Mouse (Mus musculus) right cerebral cortex, adult 18-20 months (tissue): ENCODE data around the gene Tmem108.
"Not testable (repeated sequence)": the region's sequence is repeated elsewhere in the genome, so short reads cannot be mapped to it uniquely, and the experiment has no call there.

Experiments
- DNase-seq: peaks from one replicate; pipeline ENCODE4 v3.0.0; 2022; ENCODE audit warnings: mixed read lengths

Tmem108 gene

GRCm38 (mm10) chr9:103677811-103678210 is 83.8 kb downstream of the Tmem108 start:
- DNase-seq: no peak

- no peak for DNase-seq
Observed at GRCm38 (mm10) chr9:103675721-103676480, 85.7 kb downstream of the Tmem108 start.

GRCm38 (mm10) chr9:103672881-103673280 is 88.8 kb downstream of the Tmem108 start:
- no peak for DNase-seq

GRCm38 (mm10) chr9:103670592-103671113 is 91.0 kb downstream of the Tmem108 start:
- DNase-seq: not testable (repeated sequence)

- no peak for DNase-seq
Observed at GRCm38 (mm10) chr9:103668830-103669229, 92.8 kb downstream of the Tmem108 start.

GRCm38 (mm10) chr9:103665817-103666216 is 95.8 kb downstream of the Tmem108 start:
- DNase-seq: no peak

- no peak for DNase-seq
Observed at GRCm38 (mm10) chr9:103664151-103664550, 97.5 kb downstream of the Tmem108 start.

- peak; percentile 32 for DNase-seq
Observed at GRCm38 (mm10) chr9:103661873-103662272, 99.8 kb downstream of the Tmem108 start.

GRCm38 (mm10) chr9:103657981-103658380 is 103.7 kb downstream of the Tmem108 start:
- DNase-seq: no peak

GRCm38 (mm10) chr9:103657183-103657975 is 104.3 kb downstream of the Tmem108 start:
- DNase-seq: peak; percentile 26

GRCm38 (mm10) chr9:103653995-103654587 is 107.5 kb downstream of the Tmem108 start:
- DNase-seq: no peak

GRCm38 (mm10) chr9:103652127-103652882 is 109.3 kb downstream of the Tmem108 start:
- DNase-seq: no peak

- DNase-seq: no peak
Observed at GRCm38 (mm10) chr9:103646605-103647004, 115.0 kb downstream of the Tmem108 start.

- DNase-seq: no peak
Observed at GRCm38 (mm10) chr9:103645724-103646123, 115.9 kb downstream of the Tmem108 start.

- DNase-seq: no peak
Observed at GRCm38 (mm10) chr9:103642300-103642699, 119.3 kb downstream of the Tmem108 start.

GRCm38 (mm10) chr9:103641340-103641739 is 120.3 kb downstream of the Tmem108 start:
- DNase-seq: no peak

- DNase-seq: no peak
Observed at GRCm38 (mm10) chr9:103639413-103639812, 122.2 kb downstream of the Tmem108 start.

- no peak for DNase-seq
Observed at GRCm38 (mm10) chr9:103637451-103637850, 124.2 kb downstream of the Tmem108 start.

GRCm38 (mm10) chr9:103636847-103637246 is 124.8 kb downstream of the Tmem108 start:
- no peak for DNase-seq

- DNase-seq: no peak
Observed at GRCm38 (mm10) chr9:103628861-103629469, 132.7 kb downstream of the Tmem108 start.

GRCm38 (mm10) chr9:103627404-103627900 is 134.2 kb downstream of the Tmem108 start:
- DNase-seq: no peak

GRCm38 (mm10) chr9:103626156-103626555 is 135.5 kb downstream of the Tmem108 start:
- no peak for DNase-seq
